Mouse (Mus musculus): Measurements from ENCODE around the gene Atp11b.

DNA sequence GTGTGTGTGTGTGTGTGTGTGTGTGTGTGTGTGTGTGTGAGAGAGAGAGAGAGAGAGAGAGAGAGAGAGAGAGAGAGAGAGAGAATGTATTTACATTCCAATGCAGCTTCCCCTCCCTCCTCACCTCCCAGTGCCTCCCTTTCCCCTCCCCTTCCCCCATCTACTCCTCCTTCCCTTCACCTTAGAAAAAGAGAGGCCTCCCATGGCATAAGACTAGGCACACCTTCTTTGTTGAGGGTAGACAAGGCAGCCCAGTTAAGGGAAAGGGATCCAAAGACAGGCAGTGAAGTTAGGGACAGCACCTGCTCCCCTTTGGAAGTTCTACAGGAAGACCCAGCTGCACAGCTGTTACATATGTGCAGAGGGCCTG lies 21.1 kb upstream of the Atp11b start:
- TF ChIP-seq EP300 (optimal IDR thresholded peaks at IDR 0.05) (no peak), CTCF (IDR thresholded peaks at IDR 0.05; ENCODE audit: low read depth) (no peak)

Data from stomach, postnatal 0 days (tissue).